Mouse (Mus musculus): ENCODE measurements around the gene Olfr1259.
"Not testable (repeated sequence)": the region's sequence is repeated elsewhere in the genome, so short reads cannot be mapped to it uniquely, and the experiment has no call there.

- TF ChIP-seq POLR2A (IDR thresholded peaks at IDR 0.05; ENCODE audit: insufficient read depth, low read length); EP300 (IDR thresholded peaks at IDR 0.05; ENCODE audit: insufficient read depth, low read depth, low read length): not testable (repeated sequence)
Measured at GRCm38 (mm10) chr2:89912616-89913015, 35.8 kb downstream of the Olfr1259 start.
